Mouse (Mus musculus) telencephalon, adult 2 months (tissue): ENCODE results near the gene Hist1h2ah.

Source experiments
- DNase-seq: peaks from one replicate; pipeline ENCODE4 v3.0.0-alpha.2; 2011; ENCODE audit warnings: low read depth, low spot score

The Hist1h2ah gene

GRCm38 (mm10) chr13:22039364-22039763 is 4.0 kb upstream of the Hist1h2ah start:
- DNase-seq: no peak

- DNase-seq: no peak
Observed at GRCm38 (mm10) chr13:22037415-22037814, 2.0 kb upstream of the Hist1h2ah start.

GRCm38 (mm10) chr13:22036986-22037385 is 1.6 kb upstream of the Hist1h2ah start:
- no peak for DNase-seq

GRCm38 (mm10) chr13:22036149-22036956 is 985 bp upstream of the Hist1h2ah start:
- no peak for DNase-seq

GRCm38 (mm10) chr13:22034443-22035266 is 713 bp downstream of the Hist1h2ah start:
- no peak for DNase-seq

GRCm38 (mm10) chr13:22033741-22034442 is 1.5 kb downstream of the Hist1h2ah start:
- DNase-seq: no peak

GRCm38 (mm10) chr13:22030493-22030892 is 4.9 kb downstream of the Hist1h2ah start:
- DNase-seq: no peak

GRCm38 (mm10) chr13:22029928-22030327 is 5.4 kb downstream of the Hist1h2ah start:
- DNase-seq: no peak

GRCm38 (mm10) chr13:22028673-22029460 is 6.5 kb downstream of the Hist1h2ah start:
- no peak for DNase-seq

GRCm38 (mm10) chr13:22026058-22027031 is 9.0 kb downstream of the Hist1h2ah start:
- no peak for DNase-seq

GRCm38 (mm10) chr13:22022241-22022640 is 13.1 kb downstream of the Hist1h2ah start:
- no peak for DNase-seq

GRCm38 (mm10) chr13:22021581-22021980 is 13.8 kb downstream of the Hist1h2ah start:
- no peak for DNase-seq

- DNase-seq: no peak
Observed at GRCm38 (mm10) chr13:22020901-22021339, 14.4 kb downstream of the Hist1h2ah start.

GRCm38 (mm10) chr13:22019934-22020835 is 15.2 kb downstream of the Hist1h2ah start:
- no peak for DNase-seq

GRCm38 (mm10) chr13:22015479-22016450 is 19.6 kb downstream of the Hist1h2ah start:
- no peak for DNase-seq

- no peak for DNase-seq
Observed at GRCm38 (mm10) chr13:22014411-22014845, 20.9 kb downstream of the Hist1h2ah start.

- DNase-seq: no peak
Observed at GRCm38 (mm10) chr13:22013716-22014115, 21.7 kb downstream of the Hist1h2ah start.

GRCm38 (mm10) chr13:22009642-22010041 is 25.7 kb downstream of the Hist1h2ah start, which contains the start of gene Prss16:
Gene Prss16, minus strand, starts transcription at chr13:22009742.
- no peak for DNase-seq
